Mouse (Mus musculus) kidney, postnatal 36 days (tissue): ENCODE measurements at regions not wholly inside any gene's neighbourhood (a gene's known extent, or its start where the extent isn't known, plus 50 kb on each side); places are given as distances from the start of the nearest gene placed in this dataset.
A peak's percentile ranks its signal among the peaks of the same experiment; 100 is the strongest.

Experiments
- DNase-seq, 2 experiments: peaks; one replicate each; pipeline ENCODE4 v3.0.0; 2021 to 2022; ENCODE audit warnings: mixed read lengths in 2 of 2

- DNase-seq = no peak
Measured at GRCm38 (mm10) chr12:97915026-97915425, 344.2 kb downstream of the Galc start.

- DNase-seq = no peak
Measured at GRCm38 (mm10) chr12:97912730-97913129, 346.5 kb downstream of the Galc start.

GRCm38 (mm10) chr12:97899266-97899665 lies 360.0 kb downstream of the Galc start:
- DNase-seq = no peak

- no peak for DNase-seq
Measured at GRCm38 (mm10) chr12:97898178-97898577, 361.1 kb downstream of the Galc start.

GRCm38 (mm10) chr12:97895981-97896380 lies 363.3 kb downstream of the Galc start:
- DNase-seq = no peak

- DNase-seq = no peak
Measured at GRCm38 (mm10) chr12:97888801-97889455, 370.3 kb downstream of the Galc start.

GRCm38 (mm10) chr12:97888291-97888800 lies 370.9 kb downstream of the Galc start:
- no peak for DNase-seq

- DNase-seq = no peak
Measured at GRCm38 (mm10) chr12:97882439-97882838, 376.8 kb downstream of the Galc start.

GRCm38 (mm10) chr12:97872391-97872790 lies 386.9 kb downstream of the Galc start:
- DNase-seq = peak; percentile 57 to 87

- no peak for DNase-seq
Measured at GRCm38 (mm10) chr12:97862921-97863320, 396.3 kb downstream of the Galc start.

GRCm38 (mm10) chr12:97836202-97836908 lies 422.9 kb downstream of the Galc start:
- no peak for DNase-seq

GRCm38 (mm10) chr12:97793364-97794120 lies 465.7 kb downstream of the Galc start:
- no peak for DNase-seq

GRCm38 (mm10) chr12:97783476-97783875 lies 475.8 kb downstream of the Galc start:
- DNase-seq = no peak

- no peak for DNase-seq
Measured at GRCm38 (mm10) chr12:97759116-97759515, 500.1 kb downstream of the Galc start.

- DNase-seq = no peak
Measured at GRCm38 (mm10) chr12:97758624-97759023, 500.6 kb downstream of the Galc start.

- DNase-seq = no peak
Measured at GRCm38 (mm10) chr12:97750166-97750565, 509.1 kb downstream of the Galc start.

- DNase-seq = no peak
Measured at GRCm38 (mm10) chr12:97740927-97741326, 518.3 kb downstream of the Galc start.

- no peak for DNase-seq
Measured at GRCm38 (mm10) chr12:97732078-97732580, 527.1 kb downstream of the Galc start.

- DNase-seq = no peak
Measured at GRCm38 (mm10) chr12:97720554-97720953, 538.7 kb downstream of the Galc start.

- DNase-seq = no peak
Measured at GRCm38 (mm10) chr12:97717812-97718211, 541.4 kb downstream of the Galc start.
